Mouse (Mus musculus) intestine, embryonic 16.5 days (tissue): ENCODE data around the gene Sdhaf3. TPM values are rescaled to one million over a fixed set of nuclear protein-coding genes. Genes with fewer than 3 reads are reported as not detected.

ENCODE experiments used
- ATAC-seq: fragments of 200-750 bp; cut with Nextera tagmentation; 2 replicates; pipeline ENCODE4 v1.8.0; 2017; ENCODE audit warnings: moderate TSS enrichment, moderate library complexity
- H3K27ac ChIP-seq: fragments of 300-500 bp; sonication (generic); 2 replicates; pipeline ENCODE4 v1.5.1; 2014; ENCODE audit warnings: mild to moderate bottlenecking, low read length
- H3K27me3 ChIP-seq: fragments of 300-500 bp; sonication (generic); replicated peaks from 2 replicates; pipeline ENCODE4 v1.6.1; 2014; ENCODE audit warnings: low read length, control low read depth, mixed read lengths; ENCODE audit not compliant: control insufficient read depth, insufficient read depth
- H3K36me3 ChIP-seq: fragments of 300-500 bp; sonication (generic); 2 replicates; pipeline ENCODE4 v1.6.1; 2014; ENCODE audit warnings: low read length, control low read depth; ENCODE audit not compliant: control insufficient read depth, insufficient read depth
- H3K4me1 ChIP-seq: fragments of 300-500 bp; sonication (generic); 2 replicates; pipeline ENCODE4 v1.6.1; 2014; ENCODE audit warnings: low read length, control low read depth, mixed read lengths; ENCODE audit not compliant: control insufficient read depth, insufficient read depth
- H3K4me2 ChIP-seq: fragments of 300-500 bp; sonication (generic); 2 replicates; pipeline ENCODE4 v1.6.1; 2014; ENCODE audit warnings: low read depth, low read length, control low read depth
- H3K4me3 ChIP-seq: fragments of 300-500 bp; sonication (generic); 2 replicates; pipeline ENCODE4 v1.5.1; 2014; ENCODE audit warnings: mild to moderate bottlenecking, low read length
- H3K9ac ChIP-seq: fragments of 300-500 bp; sonication (generic); 2 replicates; pipeline ENCODE4 v1.6.1; 2014; ENCODE audit warnings: low read depth, low read length
- H3K9me3 ChIP-seq: fragments of 300-500 bp; sonication (generic); 2 replicates; pipeline ENCODE4 v1.6.1; 2016; ENCODE audit warnings: low read length, control low read depth; ENCODE audit not compliant: control insufficient read depth
- WGBS: fragments of 180-500 bp; shearing (Covaris S2); extraction: QIAGEN DNeasy Blood & Tissue Kit; methylation state at CpG from one replicate; pipeline ENCODE4 v1.1.7; 2014; 5-methylcytosine and 5-hydroxymethylcytosine counted together
- polyA plus RNA-seq: library from polyadenylated mRNA; unstranded; fragments of >200 nt; fragmentation: Nextera tagmentation; extraction: Ambion mirVana; gene quantifications from 2 replicates; pipeline ENCODE4 v1.2.1, GENCODE M21; 2015

Sdhaf3 gene
- 5.4 and 6.0 TPM in 2 replicates for polyA plus RNA-seq

GRCm38 (mm10) chr6:6955764-6956561 lies at the start of gene Sdhaf3:
TSS of gene Sdhaf3 (plus strand) at chr6:6956004.
- WGBS: under 1% methylated on average over 52 of the region's 52 CpGs
- peak within 1 kb of the TSS; percentile 68 for H3K4me3 ChIP-seq
- peak within 1 kb of the TSS; percentile 77 for H3K4me2 ChIP-seq
- H3K36me3 ChIP-seq: no peaks in the 10 kb centered on the region
- ATAC-seq: peak; percentile 99
- no peaks in the 10 kb centered on the region for H3K9me3 ChIP-seq
- H3K4me1 ChIP-seq: no peaks in the 10 kb centered on the region
- H3K27me3 ChIP-seq: no peaks in the 10 kb centered on the region
- H3K9ac ChIP-seq: peak within 1 kb of the TSS; percentile 78
- H3K27ac ChIP-seq: peak within 1 kb of the TSS; percentile 69

- Histone ChIP-seq H3K4me3 (no peak overlapping the region), H3K4me1 (no peaks in the 10 kb centered on the region), H3K36me3 (no peaks in the 10 kb centered on the region), H3K27me3 (no peaks in the 10 kb centered on the region), H3K9me3 (no peaks in the 10 kb centered on the region), H3K4me2 (no peak overlapping the region), H3K9ac (no peak overlapping the region), H3K27ac (no peak overlapping the region)
- 54% methylated on average over 8 of the region's 8 CpGs for WGBS
- no peak for ATAC-seq
Observed at GRCm38 (mm10) chr6:6909586-6909985, 46.2 kb upstream of the Sdhaf3 start.

- no peaks in the 10 kb centered on the region for H3K36me3 ChIP-seq
- no peak for ATAC-seq
- WGBS: 57% methylated on average over 1 of the region's 1 CpGs
Observed at GRCm38 (mm10) chr6:6914304-6914703, 41.5 kb upstream of the Sdhaf3 start.

GRCm38 (mm10) chr6:6914849-6915525 lies 40.8 kb upstream of the Sdhaf3 start:
- Histone ChIP-seq H3K4me2 (no peak overlapping the region), H3K36me3 (no peaks in the 10 kb centered on the region), H3K27ac (no peak overlapping the region), H3K9me3 (no peaks in the 10 kb centered on the region), H3K4me3 (no peak overlapping the region), H3K9ac (no peak overlapping the region), H3K27me3 (no peaks in the 10 kb centered on the region), H3K4me1 (no peaks in the 10 kb centered on the region)
- 41% methylated on average over 5 of the region's 5 CpGs for WGBS
- ATAC-seq: peak; percentile 63; the same call in 1 of the 2 replicates

More at GRCm38 (mm10) chr6:6914304-6914703, 41.5 kb upstream of the Sdhaf3 start:
- H3K27ac ChIP-seq: no peak overlapping the region
- no peak overlapping the region for H3K4me3 ChIP-seq
- H3K27me3 ChIP-seq: no peaks in the 10 kb centered on the region
- H3K4me2 ChIP-seq: no peak overlapping the region
- no peaks in the 10 kb centered on the region for H3K9me3 ChIP-seq
- no peak overlapping the region for H3K9ac ChIP-seq
- H3K4me1 ChIP-seq: no peaks in the 10 kb centered on the region

GRCm38 (mm10) chr6:6915526-6915915 lies 40.3 kb upstream of the Sdhaf3 start:
- H3K4me1 ChIP-seq: no peaks in the 10 kb centered on the region
- no peaks in the 10 kb centered on the region for H3K36me3 ChIP-seq
- no peak overlapping the region for H3K27ac ChIP-seq
- no peak overlapping the region for H3K4me3 ChIP-seq
- no peak for ATAC-seq
- no peaks in the 10 kb centered on the region for H3K9me3 ChIP-seq
- no peak overlapping the region for H3K4me2 ChIP-seq
- H3K9ac ChIP-seq: no peak overlapping the region
- WGBS: 60% methylated on average over 9 of the region's 9 CpGs
- no peaks in the 10 kb centered on the region for H3K27me3 ChIP-seq

- H3K36me3 ChIP-seq: no peaks in the 10 kb centered on the region
- H3K9ac ChIP-seq: no peak overlapping the region
- no peaks in the 10 kb centered on the region for H3K4me1 ChIP-seq
- ATAC-seq: no peak
- H3K9me3 ChIP-seq: no peaks in the 10 kb centered on the region
- 86% methylated on average over 4 of the region's 4 CpGs for WGBS
- no peak overlapping the region for H3K27ac ChIP-seq
- H3K4me2 ChIP-seq: no peak overlapping the region
- H3K27me3 ChIP-seq: no peaks in the 10 kb centered on the region
- H3K4me3 ChIP-seq: no peak overlapping the region
Observed at GRCm38 (mm10) chr6:6917334-6917733, 38.5 kb upstream of the Sdhaf3 start.

GRCm38 (mm10) chr6:6925264-6925663 lies 30.5 kb upstream of the Sdhaf3 start:
- H3K9me3 ChIP-seq: no peaks in the 10 kb centered on the region
- H3K27me3 ChIP-seq: no peaks in the 10 kb centered on the region
- H3K9ac ChIP-seq: no peak overlapping the region
- no peak overlapping the region for H3K27ac ChIP-seq
- no peaks in the 10 kb centered on the region for H3K36me3 ChIP-seq
- H3K4me2 ChIP-seq: no peak overlapping the region
- no peak overlapping the region for H3K4me3 ChIP-seq
- WGBS: 62% methylated on average over 1 of the region's 1 CpGs
- ATAC-seq: no peak
- H3K4me1 ChIP-seq: no peaks in the 10 kb centered on the region

GRCm38 (mm10) chr6:6930831-6931230 lies 25.0 kb upstream of the Sdhaf3 start:
- Histone ChIP-seq H3K27ac (no peak overlapping the region), H3K27me3 (no peaks in the 10 kb centered on the region), H3K4me2 (no peak overlapping the region), H3K36me3 (no peaks in the 10 kb centered on the region), H3K9me3 (no peaks in the 10 kb centered on the region), H3K9ac (no peak overlapping the region), H3K4me1 (no peaks in the 10 kb centered on the region), H3K4me3 (no peak overlapping the region)
- WGBS: 85% methylated on average over 4 of the region's 4 CpGs
- no peak for ATAC-seq

GRCm38 (mm10) chr6:6931507-6931906 lies 24.3 kb upstream of the Sdhaf3 start:
- no peak overlapping the region for H3K4me2 ChIP-seq
- no peak overlapping the region for H3K27ac ChIP-seq
- H3K4me3 ChIP-seq: no peak overlapping the region
- no peak for ATAC-seq
- no peaks in the 10 kb centered on the region for H3K9me3 ChIP-seq
- WGBS: 82% methylated on average over 4 of the region's 4 CpGs
- H3K36me3 ChIP-seq: no peaks in the 10 kb centered on the region
- no peak overlapping the region for H3K9ac ChIP-seq
- H3K27me3 ChIP-seq: no peaks in the 10 kb centered on the region
- no peaks in the 10 kb centered on the region for H3K4me1 ChIP-seq
